Mouse (Mus musculus) Patski (cell line): ENCODE results near the gene Olfr6. TPM values are rescaled to one million over a fixed set of nuclear protein-coding genes. Genes with fewer than 3 reads are reported as not detected.
"Not testable (repeated sequence)": the region's sequence is repeated elsewhere in the genome, so short reads cannot be mapped to it uniquely, and the experiment has no call there.

ENCODE experiments used
- ATAC-seq: fragments of 100-300 bp; one replicate; pipeline ENCODE4 v1.8.0; 2021
- CTCF ChIA-PET: fragments of 350-600 bp; sonication (Branson Sonifier 250); formaldehyde crosslinking; loops from one replicate; lab custom pipeline; 2022; ENCODE audit warnings: inconsistent platforms; lab: Charles Lee
- POLR2A ChIA-PET: fragments of 350-600 bp; sonication (Branson Sonifier 250); formaldehyde crosslinking; loops from one replicate; lab custom pipeline; 2022; ENCODE audit warnings: antibody characterized with exemption, inconsistent platforms; lab: Charles Lee
- DNase-seq: peaks from one replicate; pipeline ENCODE4 v3.0.0-alpha.2; 2011; ENCODE audit warnings: low read depth, low spot score
- H3K27me3 ChIP-seq: fragments of 371-371 bp; one replicate; pipeline ENCODE4 v1.5.1; 2021
- CTCF ChIP-seq: fragments of 100-300 bp; IDR thresholded peaks from one replicate; pipeline ENCODE4 v1.5.1; 2021
- in situ Hi-C: fragments of 300-500 bp; cut with MboI; formaldehyde crosslinking; loops from 3 replicates; pipeline ENCODE4 v1.11.1; 2018; ENCODE audit warnings: low pct_unique_long_range_greater_than_20kb, mixed read lengths
- polyA plus RNA-seq: library from polyadenylated mRNA; unstranded; gene quantifications from one replicate; pipeline ENCODE4 v1.2.3, GENCODE M21; 2021

Olfr6 gene
- polyA plus RNA-seq, result not detected

DNA sequence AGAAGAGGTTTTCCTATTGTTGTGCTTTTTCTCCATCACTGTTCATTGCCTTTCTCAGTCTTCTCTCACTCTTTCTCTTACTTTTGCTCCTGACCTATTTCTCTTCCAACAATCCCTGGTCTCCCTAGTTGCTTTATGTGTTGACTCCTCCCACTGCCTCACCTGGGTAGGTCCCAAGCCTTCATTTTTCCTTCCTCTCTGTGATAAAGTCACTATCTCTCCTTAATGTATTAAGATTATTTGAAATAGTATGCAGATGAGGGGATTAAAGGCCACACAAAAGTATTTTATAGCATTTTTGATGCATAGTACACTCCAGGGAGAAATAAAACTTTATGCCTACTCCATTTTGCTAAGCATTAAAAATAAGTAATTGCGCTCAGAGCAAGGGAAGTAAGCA lies at the start of gene Olfr6:
Gene Olfr6, minus strand, starts transcription at position 101 of the 400 bp plus-strand sequence.
- POLR2A ChIA-PET, result no interaction called here
- ATAC-seq (no peak), DNase-seq (no peak)
- in situ Hi-C loops, result no loop called here
- peaks cover 3% of the 10 kb centered on the region for H3K27me3 ChIP-seq
- CTCF ChIA-PET, result no interaction called here
- no peak for TF ChIP-seq CTCF

DNA sequence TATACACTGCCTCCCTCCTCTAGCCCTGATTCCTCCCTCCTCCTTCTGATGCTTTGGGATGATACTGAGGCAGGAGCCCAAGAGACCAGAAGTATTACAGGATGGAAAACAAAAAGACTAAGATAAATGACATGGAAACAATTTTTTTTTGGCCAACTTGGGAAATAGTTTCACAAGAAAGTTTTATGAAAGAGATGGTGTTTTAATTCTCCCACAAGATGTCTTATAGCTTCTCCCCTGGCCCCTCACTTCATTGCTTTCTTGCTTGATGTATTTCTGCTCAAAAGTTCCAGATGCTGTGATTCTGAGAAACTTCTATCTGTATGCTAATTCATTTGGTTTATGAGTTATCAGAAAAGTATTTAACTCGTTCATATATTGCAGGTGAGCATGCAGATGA lies 42.2 kb upstream of the Olfr6 start, which contains the start of gene Olfr2:
Gene Olfr2, minus strand, starts transcription at position 101 of the 400 bp plus-strand sequence.
- no peak for DNase-seq

DNA sequence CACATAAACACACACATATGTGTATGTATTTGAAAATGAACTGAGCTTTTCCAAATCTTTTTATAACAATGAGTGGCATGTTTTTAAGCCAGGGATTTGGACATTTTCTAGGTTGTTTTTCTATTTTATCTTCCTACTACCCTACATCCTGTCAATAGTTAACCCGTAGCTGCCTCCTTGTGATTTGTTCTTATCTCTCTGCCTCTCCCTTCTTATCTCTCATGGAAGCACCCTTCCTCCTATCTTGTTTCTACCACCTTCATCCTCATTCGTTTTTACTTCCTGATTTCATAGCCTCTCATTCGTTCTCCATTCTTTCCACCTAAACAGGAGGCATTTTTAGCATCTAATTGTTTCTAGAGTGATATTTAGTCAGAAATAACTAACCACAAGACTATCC lies 40.4 kb upstream of the Olfr6 start:
- peaks cover 3% of the 10 kb centered on the region for H3K27me3 ChIP-seq
- ChIA-PET POLR2A (no interaction called here), CTCF (no interaction called here)
- in situ Hi-C loops, result no loop called here
- ATAC-seq (no peak), DNase-seq (no peak)
- no peak for TF ChIP-seq CTCF

More for the DNA sequence above, 42.2 kb upstream of the Olfr6 start, which contains the start of gene Olfr2:
- in situ Hi-C loops, result no loop called here
- TF ChIP-seq CTCF, result no peak
- ChIA-PET CTCF (interaction anchor here (0.6 kb wide), 1 partner anchor 180 kb away, joined by 3 read pairs; no protein-coding TSS in a partner anchor), POLR2A (no interaction called here)
- ATAC-seq, result no peak
- H3K27me3 ChIP-seq, result peaks cover 3% of the 10 kb centered on the region

DNA sequence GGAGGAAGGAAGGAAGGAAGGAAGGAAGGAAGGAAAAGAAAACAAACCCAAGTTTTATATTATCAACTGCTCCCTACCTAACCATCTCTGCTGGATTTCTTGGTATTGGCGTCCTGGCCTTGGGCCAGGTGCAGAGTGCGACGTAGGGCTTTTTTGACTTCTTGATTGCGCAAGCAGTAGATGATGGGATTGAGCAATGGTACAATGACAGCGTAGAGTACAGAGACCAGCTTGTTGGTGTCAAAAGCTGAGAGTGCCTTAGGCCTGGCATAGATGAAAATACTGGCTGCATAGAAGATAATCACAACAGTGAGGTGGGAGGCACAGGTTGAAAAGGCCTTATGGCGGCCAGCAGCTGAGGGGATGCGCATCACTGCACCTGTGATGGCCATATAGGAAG lies 37.1 kb upstream of the Olfr6 start:
- CTCF ChIA-PET, result no interaction called here
- DNase-seq (no peak), ATAC-seq (no peak)
- peaks cover 3% of the 10 kb centered on the region for H3K27me3 ChIP-seq
- POLR2A ChIA-PET, result no interaction called here
- TF ChIP-seq CTCF, result no peak
- in situ Hi-C loops, result no loop called here

DNA sequence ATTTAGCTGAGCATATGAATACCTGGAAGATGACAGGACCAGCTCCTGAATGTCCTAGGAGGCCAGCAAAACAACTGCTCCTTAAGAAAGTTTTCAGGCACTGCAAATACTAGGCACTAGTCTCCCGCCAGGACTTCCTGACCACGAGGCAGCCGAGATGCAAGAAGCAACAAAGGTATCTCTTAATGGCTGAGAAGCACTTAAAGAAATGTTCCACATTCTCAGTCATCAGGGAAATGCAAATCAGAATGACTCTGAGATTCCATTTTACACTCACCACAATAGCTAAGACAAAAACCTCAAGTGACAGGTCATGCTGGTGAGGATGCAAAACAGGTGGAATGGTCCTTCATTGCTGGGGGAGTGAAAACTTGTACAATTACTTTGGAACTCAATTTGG lies 21.5 kb upstream of the Olfr6 start:
- in situ Hi-C loops, result no loop called here
- ATAC-seq (no peak), DNase-seq (no peak)
- CTCF ChIA-PET, result no interaction called here
- POLR2A ChIA-PET, result no interaction called here
- no peak for TF ChIP-seq CTCF
- no peaks in the 10 kb centered on the region for H3K27me3 ChIP-seq

DNA sequence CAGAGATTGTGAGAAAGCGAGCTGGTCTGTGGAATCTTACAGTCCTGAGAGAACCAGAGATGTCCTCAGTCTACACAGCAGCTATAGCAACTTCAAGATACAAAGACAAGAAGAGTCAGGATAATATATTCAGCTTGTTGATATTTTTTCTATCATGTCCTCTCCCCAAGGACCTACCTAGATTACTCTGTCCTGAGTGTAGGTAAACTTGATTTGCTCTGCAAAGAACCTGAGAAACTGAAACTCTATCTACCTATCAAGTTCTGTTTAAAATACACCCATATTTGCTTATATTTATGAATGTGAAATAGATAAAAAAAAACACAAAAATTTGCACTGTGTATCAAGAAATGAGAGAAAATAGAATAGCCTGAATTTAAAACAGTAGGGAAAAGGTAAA lies 11.6 kb upstream of the Olfr6 start, which contains the start of gene Olfr711:
Gene Olfr711, minus strand, starts transcription at position 101 of the 400 bp plus-strand sequence.
- no peak for TF ChIP-seq CTCF
- H3K27me3 ChIP-seq, result peaks cover 4% of the 10 kb centered on the region
- in situ Hi-C loops, result no loop called here
- POLR2A ChIA-PET, result no interaction called here
- CTCF ChIA-PET, result interaction anchor here (1.3 kb wide), 1 partner anchor 8 kb away, joined by 4 read pairs; no protein-coding TSS in a partner anchor
- DNase-seq (no peak), ATAC-seq (no peak)

DNA sequence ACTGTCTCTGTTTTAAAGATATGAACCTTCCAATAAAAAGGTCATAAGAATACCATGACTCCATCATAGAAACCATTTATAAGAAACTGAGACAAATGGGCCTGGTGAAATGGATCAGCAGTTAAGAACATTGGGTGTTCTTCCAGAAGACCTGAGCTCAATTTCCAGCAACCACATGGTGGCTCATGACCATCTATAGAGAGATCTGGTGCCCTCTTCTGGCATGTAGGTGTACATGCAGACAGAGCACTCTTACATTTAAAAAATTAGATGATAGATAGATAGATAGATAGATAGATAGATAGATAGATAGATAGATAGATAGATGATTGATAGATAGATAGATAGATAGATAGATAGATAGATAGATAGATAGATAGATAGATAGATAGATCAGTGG lies 3.8 kb upstream of the Olfr6 start:
- TF ChIP-seq CTCF, result peak; percentile 56
- POLR2A ChIA-PET, DNase-seq, in situ Hi-C loops, H3K27me3 ChIP-seq, ATAC-seq: not testable (repeated sequence)
- CTCF ChIA-PET, result interaction anchor here (0.9 to 1.1 kb wide), 2 partner anchors 8 to 16 kb away, joined by 4 read pairs; partner anchors contain the start of gene Olfr711

DNA sequence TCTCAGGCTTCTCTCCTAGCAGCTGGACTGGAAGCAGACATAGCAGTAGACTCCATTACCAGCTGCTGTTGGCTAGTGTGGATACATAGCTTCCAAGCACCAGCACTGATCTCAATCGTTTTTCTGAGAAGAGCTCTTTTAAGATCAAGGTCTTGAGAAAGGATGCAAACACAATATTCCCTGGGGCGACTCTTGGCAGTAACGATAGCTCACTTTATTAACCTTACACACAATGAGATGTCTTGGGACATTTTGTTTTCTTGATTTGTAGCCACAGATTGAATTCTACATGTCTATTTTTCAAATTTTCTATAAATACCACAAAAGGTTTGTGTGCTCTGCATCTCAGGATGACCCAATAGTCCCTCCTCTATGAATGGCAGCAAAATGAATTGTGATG lies 15.5 kb downstream of the Olfr6 start, which contains the start of gene Olfr710:
Gene Olfr710, minus strand, starts transcription at position 101 of the 400 bp plus-strand sequence.
- in situ Hi-C loops, result no loop called here
- ChIA-PET CTCF (interaction anchor here (1.0 kb wide), 1 partner anchor 22 kb away, joined by 3 read pairs; no protein-coding TSS in a partner anchor), POLR2A (no interaction called here)
- ATAC-seq (no peak), DNase-seq (no peak)
- TF ChIP-seq CTCF, result no peak
- H3K27me3 ChIP-seq, result no peaks in the 10 kb centered on the region

DNA sequence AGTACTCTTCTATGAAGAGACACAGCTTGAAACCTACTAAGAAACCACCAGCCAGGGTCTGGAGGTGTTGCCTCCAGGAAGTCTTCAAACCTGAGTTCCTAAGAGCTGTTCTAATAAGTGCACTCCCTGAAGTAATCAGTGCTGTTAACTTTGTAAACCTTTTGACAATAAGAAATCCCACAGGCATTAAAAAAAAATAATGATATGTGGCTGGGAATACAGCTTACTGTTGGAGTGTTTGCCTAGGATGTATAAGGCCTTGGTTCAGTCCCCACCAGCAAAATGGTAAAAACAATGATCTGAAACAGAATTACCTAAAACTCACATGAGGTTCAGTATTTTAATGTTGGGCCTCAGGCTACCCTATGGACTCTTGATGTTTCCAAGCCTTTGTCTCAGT lies 31.6 kb downstream of the Olfr6 start, which contains the start of gene Olfr709-ps1:
Gene Olfr709-ps1, minus strand, starts transcription at position 101 of the 400 bp plus-strand sequence.
- no peaks in the 10 kb centered on the region for H3K27me3 ChIP-seq
- ATAC-seq (no peak), DNase-seq (no peak)
- TF ChIP-seq CTCF, result no peak
- ChIA-PET CTCF (no interaction called here), POLR2A (no interaction called here)
- in situ Hi-C loops, result no loop called here

DNA sequence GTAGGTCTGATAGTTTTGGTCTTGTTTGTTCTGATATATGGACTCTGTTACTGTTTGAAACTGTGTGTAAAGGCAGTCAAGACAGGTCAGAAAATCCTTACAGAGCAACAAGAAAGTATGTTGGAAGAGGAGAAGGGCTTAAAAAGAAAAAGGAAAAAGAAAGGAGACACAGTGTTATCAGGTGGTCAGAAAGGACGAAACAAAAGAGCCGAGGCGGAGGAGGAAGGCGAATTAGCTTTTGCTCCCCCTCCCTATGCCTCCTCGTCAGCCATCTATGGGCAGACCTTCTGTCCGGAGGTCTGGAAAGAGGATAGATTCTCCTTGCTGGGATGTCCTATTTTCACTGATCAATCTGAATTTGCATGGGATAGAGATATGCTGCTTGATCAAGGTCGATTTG lies 42.8 kb downstream of the Olfr6 start:
- DNase-seq, ATAC-seq, H3K27me3 ChIP-seq, CTCF ChIA-PET, POLR2A ChIA-PET, in situ Hi-C loops: not testable (repeated sequence)

DNA sequence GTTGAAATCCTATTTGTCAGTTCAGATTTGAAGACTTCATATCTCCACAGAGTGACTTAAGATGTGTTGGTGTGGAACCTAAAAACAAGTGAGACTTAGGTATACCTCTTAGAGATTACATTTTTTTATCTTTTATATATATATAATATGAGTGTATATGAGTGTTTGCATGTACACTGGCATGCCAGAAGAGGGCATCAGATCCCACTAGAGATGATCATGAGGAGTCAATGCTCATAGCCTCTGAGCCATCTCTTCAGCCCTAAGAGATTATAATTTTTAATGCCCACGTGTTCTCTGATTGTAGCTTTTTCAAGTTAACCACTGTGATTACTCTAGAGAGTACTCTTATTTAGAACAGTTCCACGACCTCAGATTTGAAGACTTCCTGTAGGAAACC lies 56.1 kb downstream of the Olfr6 start, which contains the start of gene Olfr1532-ps1:
Gene Olfr1532-ps1, plus strand, starts transcription at position 326 of the 400 bp plus-strand sequence.
- ChIA-PET CTCF (no interaction called here), POLR2A (no interaction called here)
- in situ Hi-C loops, result no loop called here
- TF ChIP-seq CTCF, result no peak
- ATAC-seq, result no peak
- no peaks in the 10 kb centered on the region for H3K27me3 ChIP-seq
- DNase-seq, result no peak

Other genes with a start within 250 kb of the Olfr6 start
- not detected for gene Olfr695, start 247.5 kb downstream of the Olfr6 start, polyA plus RNA-seq
- gene Olfr697, start 221.5 kb downstream of the Olfr6 start, polyA plus RNA-seq, result not detected
- gene Olfr698, start 208.5 kb downstream of the Olfr6 start, polyA plus RNA-seq, result not detected
- not detected for gene Olfr699, start 170.7 kb downstream of the Olfr6 start, polyA plus RNA-seq
- gene Olfr700, start 155.1 kb downstream of the Olfr6 start, polyA plus RNA-seq, result not detected
- gene Olfr701, start 149.8 kb downstream of the Olfr6 start, polyA plus RNA-seq, result 0.04 TPM
- 0.05 TPM for gene Olfr702, start 130.0 kb downstream of the Olfr6 start, polyA plus RNA-seq
- not detected for gene Olfr703, start 120.6 kb downstream of the Olfr6 start, polyA plus RNA-seq
- not detected for gene Olfr704, start 100.8 kb downstream of the Olfr6 start, polyA plus RNA-seq
- not detected for gene Olfr705, start 87.0 kb downstream of the Olfr6 start, polyA plus RNA-seq
- gene Olfr706, start 75.8 kb downstream of the Olfr6 start, polyA plus RNA-seq, result not detected
- gene Olfr707, start 62.7 kb downstream of the Olfr6 start, polyA plus RNA-seq, result not detected
- gene Olfr1532-ps1, start 55.9 kb downstream of the Olfr6 start, polyA plus RNA-seq, result not detected
- not detected for gene Olfr709-ps1, start 31.7 kb downstream of the Olfr6 start, polyA plus RNA-seq
- not detected for gene Olfr710, start 15.6 kb downstream of the Olfr6 start, polyA plus RNA-seq
- gene Olfr711, start 11.5 kb upstream of the Olfr6 start, polyA plus RNA-seq, result not detected
- gene Olfr2, start 42.1 kb upstream of the Olfr6 start, polyA plus RNA-seq, result not detected
- gene Olfr713, start 67.2 kb upstream of the Olfr6 start, polyA plus RNA-seq, result not detected
- not detected for gene Olfr714, start 107.0 kb upstream of the Olfr6 start, polyA plus RNA-seq
- not detected for gene Olfr17, start 129.3 kb upstream of the Olfr6 start, polyA plus RNA-seq
- not detected for gene Olfr715b, start 146.4 kb upstream of the Olfr6 start, polyA plus RNA-seq
- gene Olfr715, start 167.1 kb upstream of the Olfr6 start, polyA plus RNA-seq, result not detected
- gene Olfr716, start 174.4 kb upstream of the Olfr6 start, polyA plus RNA-seq, result not detected
- gene Nlrp14, start 203.1 kb upstream of the Olfr6 start, polyA plus RNA-seq, result not detected
- not detected for gene Rbmxl2, start 245.5 kb upstream of the Olfr6 start, polyA plus RNA-seq